Mouse (Mus musculus): ENCODE data around the gene Calu. TPM values are rescaled to one million over a fixed set of nuclear protein-coding genes. Genes with fewer than 3 reads are reported as not detected.
A peak's percentile ranks its signal among the peaks of the same experiment; 100 is the strongest.

Gene Calu
- total and polyA plus RNA-seq, 3 experiments, result 79.4 to 419 (median 98.0) TPM

DNA sequence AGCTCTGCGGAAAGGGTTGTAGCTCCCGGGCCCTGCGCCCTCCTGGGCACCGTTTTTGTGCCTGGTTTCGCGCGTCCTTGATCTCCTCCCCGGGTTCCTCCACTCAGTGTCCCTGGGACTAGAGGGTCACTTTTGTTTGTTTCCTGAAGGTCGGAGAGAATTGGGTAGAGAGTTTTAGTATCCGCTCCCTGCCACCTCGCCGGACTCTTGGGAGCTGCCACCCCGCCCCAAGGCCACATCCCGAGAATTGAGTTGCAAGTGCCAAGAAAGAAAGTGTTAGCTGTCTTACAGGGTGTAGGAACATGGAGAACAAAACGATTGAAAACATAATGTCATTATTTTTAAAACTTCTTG lies 479 bp downstream of the Calu start:
- TF ChIP-seq ETS1 (IDR thresholded peaks at IDR 0.05; ENCODE audit: low read depth, low read length) (no peak), GABPA (IDR thresholded peaks at IDR 0.05; ENCODE audit: low read depth, low read length) (no peak), MAZ (IDR thresholded peaks at IDR 0.05; ENCODE audit: low read depth, low read length) (0 out of 2 replicates have a peak, but pooled peaks have one; percentile 29), SIN3A (IDR thresholded peaks at IDR 0.05; ENCODE audit: low read length) (peak; percentile 16; the same call in 1 of the 2 replicates)
- Histone ChIP-seq H3K79me2 (ENCODE audit: control insufficient read depth, insufficient read depth, low read length, poor library complexity) (peaks cover 32% of the 10 kb centered on the region), H3K9ac (ENCODE audit: control insufficient read depth, low read depth, low read length, poor library complexity, severe bottlenecking) (peak overlapping the region; percentile 90), H3K4me1 (ENCODE audit: control insufficient read depth in 1 of 2, insufficient read depth in 2 of 2, low read length in 2 of 2) (peaks cover 10 to 16% of the 10 kb centered on the region in 2 experiments), H3K27ac (ENCODE audit: control insufficient read depth, low read depth, low read length) (peak overlapping the region; percentile 46; the same call in 1 of the 2 replicates), H3K27me3 (ENCODE audit: control insufficient read depth in 1 of 2, insufficient read depth in 2 of 2, low read length in 2 of 2) (peaks cover 4 to 6% of the 10 kb centered on the region in 2 experiments), H3K9me3 (replicated peaks; ENCODE audit: insufficient read depth, low read length) (no peaks in the 10 kb centered on the region), H3K36me3 (ENCODE audit: control insufficient read depth in 1 of 2, insufficient read depth in 2 of 2, low read length in 2 of 2) (peaks cover 0 to 22% of the 10 kb centered on the region in 2 experiments; a peak in 3 of 4 replicates), H3K4me3 (ENCODE audit: control insufficient read depth in 1 of 2, insufficient read depth in 1 of 2, low read depth in 2 of 2, low read length in 2 of 2) (peak overlapping the region; percentile 82 to 95)
- no peak for DNase-seq (ENCODE audit: low read depth, low spot score)

DNA sequence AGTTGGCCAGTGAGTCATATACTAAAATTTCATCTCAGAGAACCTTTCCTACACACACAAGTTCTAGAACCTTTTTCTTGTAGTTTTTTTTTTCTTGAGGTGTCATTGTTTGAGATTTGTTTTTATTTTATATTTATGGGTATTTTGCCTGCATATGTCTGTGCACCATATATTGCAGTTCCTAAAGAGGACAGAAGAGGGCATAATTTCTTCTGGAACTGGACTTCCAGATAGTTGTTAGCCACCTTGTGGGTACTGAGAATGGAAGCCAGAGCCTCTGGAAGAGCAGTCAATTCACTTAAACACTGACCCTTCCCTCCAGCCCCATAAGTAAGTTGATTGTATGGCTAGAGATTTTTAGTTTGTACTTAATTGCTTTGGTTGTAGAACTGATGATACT lies 3.7 kb downstream of the Calu start:
- Histone ChIP-seq H3K9me3 (replicated peaks; ENCODE audit: insufficient read depth, low read length) (no peaks in the 10 kb centered on the region), H3K27ac (ENCODE audit: control insufficient read depth, low read depth, low read length) (no peak overlapping the region), H3K9ac (ENCODE audit: control insufficient read depth, low read depth, low read length, poor library complexity, severe bottlenecking) (no peak overlapping the region), H3K27me3 (ENCODE audit: control insufficient read depth in 1 of 2, insufficient read depth in 2 of 2, low read length in 2 of 2) (no peaks in the 10 kb centered on the region), H3K4me1 (ENCODE audit: control insufficient read depth in 1 of 2, insufficient read depth in 2 of 2, low read length in 2 of 2) (peaks cover 10 to 16% of the 10 kb centered on the region in 2 experiments), H3K4me3 (ENCODE audit: control insufficient read depth in 1 of 2, insufficient read depth in 1 of 2, low read depth in 2 of 2, low read length in 2 of 2) (no peak overlapping the region), H3K79me2 (ENCODE audit: control insufficient read depth, insufficient read depth, low read length, poor library complexity) (peaks cover 42% of the 10 kb centered on the region), H3K36me3 (ENCODE audit: control insufficient read depth in 1 of 2, insufficient read depth in 2 of 2, low read length in 2 of 2) (peaks cover 2 to 22% of the 10 kb centered on the region in 2 experiments)
- DNase-seq (ENCODE audit: low read depth, low spot score), result peak; percentile 62
- TF ChIP-seq TAL1 (IDR thresholded peaks at IDR 0.05; ENCODE audit: low read length), result no peak
- no peak for TF ChIP-seq GABPA (IDR thresholded peaks at IDR 0.05; ENCODE audit: low read depth, low read length)
- TF ChIP-seq HCFC1 (IDR thresholded peaks at IDR 0.05; ENCODE audit: low read depth, low read length), result no peak
- no peak for TF ChIP-seq CHD2 (IDR thresholded peaks at IDR 0.05; ENCODE audit: low read length)
- TF ChIP-seq MEF2A (IDR thresholded peaks at IDR 0.05; ENCODE audit: extremely low read depth, insufficient replicate concordance, low read depth, low read length, poor library complexity, severe bottlenecking), result no peak
- no peak for TF ChIP-seq MXI1 (IDR thresholded peaks at IDR 0.05; ENCODE audit: low read depth, low read length)
- no peak for TF ChIP-seq MAX (IDR thresholded peaks at IDR 0.05; ENCODE audit: low read length)
- TF ChIP-seq RAD21 (IDR thresholded peaks at IDR 0.05; ENCODE audit: low read depth, low read length), result peak; percentile 14
- no peak for TF ChIP-seq ZMIZ1 (IDR thresholded peaks at IDR 0.05; ENCODE audit: low read depth, low read length)
- no peak for TF ChIP-seq USF1 (IDR thresholded peaks at IDR 0.05; ENCODE audit: low read depth, low read length)
- TF ChIP-seq MYB (IDR thresholded peaks at IDR 0.05; ENCODE audit: low read depth, low read length), result no peak
- no peak for TF ChIP-seq MAFK (IDR thresholded peaks at IDR 0.05; ENCODE audit: borderline replicate concordance, low read depth, low read length)
- TF ChIP-seq E2F4 (IDR thresholded peaks at IDR 0.05; ENCODE audit: borderline replicate concordance, low read depth, low read length), result no peak
- 0 out of 2 replicates have a peak, but pooled peaks have one; percentile 19 for TF ChIP-seq SIN3A (IDR thresholded peaks at IDR 0.05; ENCODE audit: low read length)
- TF ChIP-seq MYC (IDR thresholded peaks at IDR 0.05; ENCODE audit: low read depth, low read length), result no peak
- TF ChIP-seq SMC3 (IDR thresholded peaks at IDR 0.05; ENCODE audit: low read depth, low read length), result peak; percentile 35
- TF ChIP-seq NRF1 (IDR thresholded peaks at IDR 0.05; ENCODE audit: insufficient read depth, low read depth, low read length, poor library complexity, severe bottlenecking), result no peak
- TF ChIP-seq CTCF (IDR thresholded peaks at IDR 0.05 in 2 of 3, conservative IDR thresholded peaks at IDR 0.05 in 1 of 3; ENCODE audit: control insufficient read depth in 1 of 3, insufficient read depth in 1 of 3, low read depth in 2 of 3, low read length in 3 of 3, poor library complexity in 1 of 3, severe bottlenecking in 1 of 3), result peak in 2 of 3 experiments; percentile 44 to 53; a peak in 4 of 6 replicates
- TF ChIP-seq JUND (IDR thresholded peaks at IDR 0.05; ENCODE audit: low read depth, low read length), result no peak
- no peak for TF ChIP-seq NELFE (IDR thresholded peaks at IDR 0.05; ENCODE audit: low read depth, low read length)
- no peak for TF ChIP-seq ETS1 (IDR thresholded peaks at IDR 0.05; ENCODE audit: low read depth, low read length)
- TF ChIP-seq USF2 (IDR thresholded peaks at IDR 0.05; ENCODE audit: borderline replicate concordance in 1 of 2, insufficient read depth in 1 of 2, low read depth in 1 of 2, low read length in 2 of 2), result no peak
- no peak for TF ChIP-seq KAT2A (conservative IDR thresholded peaks at IDR 0.05; ENCODE audit: low read depth, low read length)
- no peak for TF ChIP-seq TCF12 (IDR thresholded peaks at IDR 0.05; ENCODE audit: low read depth, low read length)
- TF ChIP-seq UBTF (IDR thresholded peaks at IDR 0.05; ENCODE audit: borderline replicate concordance, insufficient read depth, low read depth, low read length), result no peak
- TF ChIP-seq MAZ (IDR thresholded peaks at IDR 0.05; ENCODE audit: low read depth, low read length), result no peak
- TF ChIP-seq TBP (IDR thresholded peaks at IDR 0.05; ENCODE audit: low read depth, low read length), result no peak

Measured in MEL (cell line).